Mouse (Mus musculus) frontal cortex, adult (tissue): Measurements from ENCODE around the gene Dynlt1f.
A peak's percentile ranks its signal among the peaks of the same experiment; 100 is the strongest.
"Not testable (repeated sequence)": the region's sequence is repeated elsewhere in the genome, so short reads cannot be mapped to it uniquely, and the experiment has no call there.

Source experiments
- ATAC-seq: cut with Nextera tagmentation; 2 replicates; pipeline ENCODE4 v1.9.2; 2017; ENCODE audit warnings: mild to moderate bottlenecking, moderate library complexity, mixed read lengths; ENCODE audit not compliant: low TSS enrichment

Gene Dynlt1f

DNA sequence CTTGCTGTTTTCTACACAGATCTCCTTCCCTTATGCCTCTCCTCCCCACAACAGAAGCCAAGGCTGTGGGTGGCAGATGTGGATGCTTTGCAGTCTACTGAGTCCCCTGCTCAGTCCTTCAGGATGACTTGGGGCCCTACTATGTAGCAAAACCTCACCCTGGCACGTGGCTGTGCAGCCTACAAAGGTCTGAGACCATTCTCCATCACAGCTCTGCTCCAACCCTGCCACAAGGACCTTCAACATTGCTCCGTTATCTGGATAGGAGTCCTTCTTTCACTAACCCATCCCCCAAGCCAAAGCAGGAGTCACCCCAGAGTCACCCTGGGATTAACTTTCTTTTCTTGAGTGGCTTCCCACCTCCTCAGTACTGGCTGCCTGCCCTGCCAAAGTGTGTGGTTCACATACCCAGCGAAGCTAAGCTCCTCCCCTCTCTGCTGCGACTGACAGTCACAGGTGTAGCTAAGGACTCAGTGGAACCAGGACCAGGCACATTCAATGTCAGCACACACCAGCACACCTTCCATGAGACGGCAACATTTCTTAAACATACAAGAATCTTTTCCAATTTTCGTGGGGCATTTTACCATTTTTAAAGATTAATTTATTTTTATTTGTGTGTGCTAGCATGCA is 30.7 kb downstream of the Dynlt1f start:
- ATAC-seq = peak; percentile 69

DNA sequence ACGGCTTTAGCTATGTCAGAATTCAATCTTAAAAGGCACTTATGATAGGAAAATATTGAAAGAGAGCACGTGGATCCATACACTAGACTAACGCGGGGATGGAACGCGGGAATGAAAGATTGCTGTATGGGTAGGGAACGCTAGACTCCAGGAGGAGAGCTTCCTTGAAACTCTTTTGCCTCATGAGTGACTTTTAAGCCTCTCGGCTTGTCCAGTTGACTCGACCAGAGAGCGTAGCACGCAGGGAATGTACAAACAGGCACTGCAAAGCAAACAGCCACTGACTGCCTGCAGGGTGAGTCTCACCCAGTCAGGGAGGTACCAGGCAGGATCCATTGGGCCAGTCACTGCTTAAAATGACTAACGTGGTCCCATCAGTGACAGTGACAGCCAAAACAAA is 33.7 kb downstream of the Dynlt1f start:
- not testable (repeated sequence) for ATAC-seq

GRCm38 (mm10) chr17:6620730-6621451 is 34.8 kb downstream of the Dynlt1f start:
- peak; percentile 36; the same call in 1 of the 2 replicates for ATAC-seq

GRCm38 (mm10) chr17:6620035-6620434 is 35.7 kb downstream of the Dynlt1f start:
- not testable (repeated sequence) for ATAC-seq

DNA sequence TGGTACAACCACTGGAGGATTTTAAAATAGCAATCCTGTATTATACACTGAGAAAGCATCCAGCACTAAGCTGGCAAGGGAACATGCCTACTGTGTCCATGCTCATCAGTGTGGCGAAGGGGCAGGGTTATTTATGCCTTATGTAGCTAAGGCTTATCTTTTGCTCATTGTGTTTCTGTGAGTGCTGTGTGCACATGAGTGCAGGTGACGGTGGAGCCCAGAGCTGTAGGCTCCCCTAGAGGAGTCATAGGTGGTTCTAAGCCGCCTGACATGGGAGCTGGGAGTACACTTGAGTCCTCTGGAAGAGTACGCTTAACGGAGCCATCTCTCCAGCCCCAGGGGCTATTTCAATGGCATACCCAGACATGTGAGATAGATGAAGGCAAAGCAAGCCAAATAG is 36.4 kb downstream of the Dynlt1f start:
- ATAC-seq = not testable (repeated sequence)

DNA sequence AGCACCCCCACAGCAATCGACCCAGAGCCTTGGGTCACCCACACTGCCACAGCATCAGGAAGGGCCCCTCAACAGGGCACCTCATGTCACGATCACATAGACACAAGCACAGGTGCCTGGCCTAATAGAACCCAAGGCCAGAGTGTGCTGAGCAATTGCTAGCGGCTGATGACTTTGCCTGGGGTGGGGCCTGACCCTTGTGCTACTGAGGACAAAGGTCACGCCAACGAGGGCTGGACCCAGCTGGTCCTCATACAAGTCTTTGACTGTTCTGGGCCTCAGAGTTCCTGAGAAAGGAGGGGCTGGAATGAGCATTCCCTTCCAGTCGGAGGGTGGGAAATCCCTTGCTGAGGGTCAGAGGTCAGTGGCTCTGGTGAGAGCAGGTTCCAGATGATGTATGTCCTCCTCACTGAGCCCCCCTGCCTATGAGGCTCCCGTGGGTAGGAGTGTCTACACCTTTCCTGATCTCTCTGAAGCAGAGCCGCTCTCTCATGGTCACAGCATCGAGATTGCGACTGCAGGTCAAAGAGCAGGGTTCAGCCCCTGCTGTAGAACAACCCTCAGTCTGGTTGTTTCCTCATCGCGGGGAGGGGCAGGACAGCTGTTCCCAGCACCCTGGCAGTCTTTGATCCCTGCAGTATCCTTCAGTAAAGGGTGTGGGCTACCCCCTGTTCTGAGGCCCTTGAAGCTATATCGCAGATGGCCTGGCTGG is 37.9 kb downstream of the Dynlt1f start:
- not testable (repeated sequence) for ATAC-seq

- not testable (repeated sequence) for ATAC-seq
Measured at GRCm38 (mm10) chr17:6616731-6617130, 39.0 kb downstream of the Dynlt1f start.

DNA sequence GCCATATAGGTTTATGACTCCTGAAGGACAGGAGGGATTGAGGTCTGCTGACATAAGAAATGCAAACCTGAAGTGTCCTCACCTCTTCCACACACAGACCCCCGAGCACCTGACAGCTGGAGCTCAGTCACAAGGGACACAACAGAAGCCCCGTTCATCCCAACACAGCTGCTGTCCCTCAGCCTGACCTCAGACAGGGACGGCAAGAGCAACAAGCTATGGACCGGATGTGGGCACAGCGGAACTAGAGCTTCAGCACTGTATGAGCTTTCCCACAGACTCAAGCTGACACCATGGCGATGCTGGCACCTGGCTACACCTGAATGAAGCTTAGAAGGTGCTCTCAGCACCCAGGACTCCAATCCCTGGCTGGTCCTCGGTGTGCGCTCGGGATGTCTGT is 41.4 kb downstream of the Dynlt1f start:
- not testable (repeated sequence) for ATAC-seq

DNA sequence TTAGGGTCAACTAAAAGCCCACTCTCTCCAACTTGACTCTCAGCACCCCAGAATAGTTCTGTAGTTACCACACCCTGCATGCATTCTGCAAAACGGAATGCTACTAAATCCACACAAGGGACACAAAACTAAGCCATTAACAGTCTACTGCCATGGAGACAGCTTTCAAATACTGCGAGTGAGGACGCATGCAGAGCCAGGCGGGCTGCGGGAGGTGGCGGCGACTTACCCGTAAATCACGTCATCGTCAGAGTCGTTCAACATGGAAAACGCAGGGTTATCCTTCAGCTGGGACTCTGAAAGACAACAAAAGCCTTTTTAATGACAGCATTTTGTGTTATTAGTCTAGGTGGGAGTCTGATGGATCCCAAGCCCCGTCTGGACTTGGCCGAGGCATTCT is 42.2 kb downstream of the Dynlt1f start:
- ATAC-seq = not testable (repeated sequence)

DNA sequence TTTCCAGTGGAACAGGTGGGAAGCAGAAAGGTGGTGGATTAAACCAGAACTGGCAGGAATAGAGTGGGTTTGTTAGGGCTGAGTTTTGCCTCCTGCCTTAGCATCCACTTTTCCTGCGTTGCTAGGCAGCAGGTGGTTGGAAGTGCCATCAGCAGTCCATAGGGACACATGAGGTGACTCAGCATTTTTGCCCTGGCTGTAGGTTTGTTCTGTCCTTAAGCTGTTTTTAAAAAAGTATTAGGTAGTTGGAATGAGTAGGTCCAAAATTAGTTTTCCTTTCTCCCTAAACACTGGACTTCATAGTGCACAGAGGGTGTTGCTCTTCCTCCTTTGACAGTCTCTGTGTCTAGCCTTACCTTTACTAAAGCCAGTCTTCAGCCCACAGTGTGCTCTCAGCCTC is 50.4 kb downstream of the Dynlt1f start:
- not testable (repeated sequence) for ATAC-seq

DNA sequence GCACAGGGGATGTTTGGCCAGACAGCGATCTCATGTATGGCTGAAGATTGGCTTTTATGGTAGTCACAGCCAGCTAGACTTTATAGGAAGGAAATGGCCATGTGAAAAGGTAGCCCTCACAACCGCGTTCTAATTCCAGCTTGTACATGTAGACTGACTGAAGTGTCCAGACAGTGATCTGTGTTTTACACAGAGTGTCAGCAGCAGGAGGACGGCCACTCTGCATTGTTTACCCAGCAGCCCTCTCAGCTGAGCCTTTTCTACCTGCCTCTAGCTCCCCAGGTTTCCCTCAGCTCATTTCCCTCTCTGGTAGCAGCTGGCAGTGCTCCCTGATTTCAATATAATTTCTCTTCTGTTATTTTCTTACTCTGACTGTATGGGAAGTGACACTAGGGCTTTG is 53.5 kb downstream of the Dynlt1f start:
- ATAC-seq = peak; percentile 35

DNA sequence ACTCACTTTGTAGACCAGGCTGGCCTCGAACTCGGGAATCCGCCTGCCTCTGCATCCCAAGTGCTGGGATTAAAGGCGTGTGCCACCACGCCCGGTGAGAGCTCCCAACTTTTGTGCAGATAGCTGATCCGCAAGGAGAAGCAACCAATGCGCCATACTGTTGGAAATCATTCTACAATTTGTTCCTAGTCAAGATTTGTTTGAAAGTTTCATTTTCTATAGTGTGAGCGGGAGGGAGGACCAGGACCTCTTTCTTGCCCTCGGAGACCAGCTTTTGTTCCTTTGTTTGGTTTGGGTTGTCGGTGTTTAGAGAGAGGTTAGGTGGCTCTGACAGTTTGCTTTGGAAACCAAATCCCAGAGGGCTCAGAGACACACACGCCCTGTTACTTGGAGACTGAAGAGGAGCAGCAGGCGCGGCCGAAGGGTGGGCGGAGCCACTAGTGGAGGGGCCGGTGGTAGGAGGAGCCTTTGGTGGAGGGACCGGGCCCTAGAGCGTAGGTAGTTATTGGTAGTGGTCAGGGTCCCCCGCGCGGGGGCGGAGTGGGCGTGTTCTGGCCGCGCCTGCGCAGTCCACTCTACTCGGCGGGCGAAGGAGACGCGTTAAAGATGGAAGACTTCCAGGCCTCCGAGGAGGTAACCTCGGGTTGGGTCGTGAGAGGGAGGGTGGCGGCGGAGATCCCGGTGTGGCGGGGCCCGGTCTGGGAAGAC is 54.3 kb downstream of the Dynlt1f start, which contains the start of gene Dynlt1c:
Dynlt1c (plus strand) TSS at position 468 of the 708 bp plus-strand sequence.
- peak; percentile 80 for ATAC-seq

DNA sequence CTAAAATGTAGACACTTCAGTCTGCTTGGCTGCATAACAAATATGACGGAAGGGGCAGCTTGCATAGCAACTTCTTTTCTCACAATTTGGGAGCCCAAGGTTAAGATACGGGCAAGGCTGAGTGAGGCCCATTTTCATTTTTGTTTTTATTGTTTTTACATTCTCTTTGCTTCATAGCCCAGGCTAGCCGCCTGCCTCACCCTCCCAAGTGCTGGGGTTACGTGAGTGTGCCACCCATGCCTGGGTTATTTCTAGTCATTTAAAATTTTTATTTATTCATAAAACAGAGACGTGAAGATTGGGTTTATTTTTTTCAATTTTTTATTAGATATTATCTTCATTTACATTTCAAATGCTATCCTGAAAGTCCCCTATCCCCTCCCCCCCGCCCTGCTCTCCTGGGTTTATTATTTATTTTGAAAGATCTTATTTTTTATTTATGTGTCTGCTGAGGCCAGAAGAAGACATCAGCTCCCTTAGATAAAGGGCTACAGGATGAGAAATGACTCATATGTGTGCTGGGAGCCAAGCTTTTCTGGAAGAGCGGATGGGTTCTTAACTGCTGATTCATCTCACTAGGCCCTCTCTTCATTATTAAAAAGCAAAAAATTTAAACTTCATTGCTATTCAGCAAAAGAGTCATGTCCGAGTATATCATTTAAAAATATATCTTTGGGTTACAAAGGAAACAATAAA is 55.3 kb downstream of the Dynlt1f start:
- peak; percentile 49; the same call in 1 of the 2 replicates for ATAC-seq

DNA sequence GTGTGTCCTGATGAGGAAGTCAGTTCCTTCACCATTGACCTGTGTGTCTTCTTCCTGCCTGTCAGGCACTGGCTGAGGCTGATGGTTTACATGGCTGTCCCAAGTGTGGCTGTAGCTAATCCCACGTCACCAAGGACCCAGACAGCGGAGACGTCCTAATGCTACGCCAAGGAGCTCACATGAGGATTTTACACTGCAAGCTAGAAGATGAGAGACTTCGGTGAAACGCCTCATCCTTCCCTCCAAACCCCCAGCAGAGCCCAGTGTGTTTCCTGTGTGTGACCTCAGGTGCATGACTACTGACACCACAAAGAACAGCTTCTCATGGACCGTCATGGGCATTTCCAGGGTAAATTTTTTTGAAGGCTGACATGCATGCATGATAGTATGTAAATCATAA is 57.3 kb downstream of the Dynlt1f start:
- ATAC-seq = not testable (repeated sequence)
